Mouse (Mus musculus): ENCODE results near the gene Cdca5. TPM values are rescaled to one million over a fixed set of nuclear protein-coding genes. Genes with fewer than 3 reads are reported as not detected.
A peak's percentile ranks its signal among the peaks of the same experiment; 100 is the strongest.

The Cdca5 gene
- polyA plus RNA-seq, 1 experiment from 2014 or later = 29.9 TPM

- H3K4me2 ChIP-seq = peak overlapping the region; percentile 98; the same call in 1 of the 2 replicates
- no peaks in the 10 kb centered on the region for H3K9me3 ChIP-seq
- H3K4me1 ChIP-seq = peaks cover 40% of the 10 kb centered on the region
- H3K4me3 ChIP-seq (replicated peaks) = peak overlapping the region; percentile 93; the same call in 1 of the 2 replicates
- no peak for ATAC-seq (ENCODE audit: insufficient read depth, low FRiP score, low read depth)
- H3K27ac ChIP-seq = no peak overlapping the region
- peaks cover 3% of the 10 kb centered on the region; the same call in 1 of the 2 replicates for H3K36me3 ChIP-seq
- WGBS = 93% methylated on average over 6 of the region's 6 CpGs
- no peaks in the 10 kb centered on the region for H3K27me3 ChIP-seq (replicated peaks)
- no peak overlapping the region for H3K9ac ChIP-seq
These were observed 21.7 kb upstream of the Cdca5 start for GRCm38 (mm10) chr19:6063081-6063480.

- peak overlapping the region; percentile 85; the same call in 1 of the 2 replicates for H3K27ac ChIP-seq
These were observed 18.2 kb upstream of the Cdca5 start for GRCm38 (mm10) chr19:6066571-6066970.

GRCm38 (mm10) chr19:6067011-6067723, 17.6 kb upstream of the Cdca5 start:
- WGBS = 1% methylated on average over 30 of the region's 30 CpGs
- peak overlapping the region; percentile 99 for H3K4me2 ChIP-seq
- peaks cover 22% of the 10 kb centered on the region for H3K36me3 ChIP-seq
- H3K4me1 ChIP-seq = peaks cover 30% of the 10 kb centered on the region
- peak overlapping the region; percentile 50 for H3K4me3 ChIP-seq (replicated peaks)
- peak overlapping the region; percentile 46; the same call in 1 of the 2 replicates for H3K9ac ChIP-seq
- H3K9me3 ChIP-seq = no peaks in the 10 kb centered on the region
- ATAC-seq (ENCODE audit: insufficient read depth, low FRiP score, low read depth) = peak; percentile 50
- H3K27me3 ChIP-seq (replicated peaks) = no peaks in the 10 kb centered on the region
- peak overlapping the region; percentile 85 for H3K27ac ChIP-seq

More at GRCm38 (mm10) chr19:6066571-6066970, 18.2 kb upstream of the Cdca5 start:
- 34% methylated on average over 5 of the region's 5 CpGs for WGBS
- Histone ChIP-seq H3K27me3 (replicated peaks) (no peaks in the 10 kb centered on the region), H3K4me3 (replicated peaks) (peak overlapping the region; percentile 50), H3K4me1 (peaks cover 35% of the 10 kb centered on the region), H3K36me3 (peaks cover 22% of the 10 kb centered on the region), H3K4me2 (peak overlapping the region; percentile 99), H3K9ac (peak overlapping the region; percentile 46; the same call in 1 of the 2 replicates), H3K9me3 (no peaks in the 10 kb centered on the region)
- no peak for ATAC-seq (ENCODE audit: insufficient read depth, low FRiP score, low read depth)

GRCm38 (mm10) chr19:6067724-6068415, 16.9 kb upstream of the Cdca5 start, which contains the start of gene Tm7sf2:
Gene Tm7sf2, minus strand, starts transcription at chr19:6068373.
- Histone ChIP-seq H3K27me3 (replicated peaks) (no peaks in the 10 kb centered on the region), H3K9ac (peak within 1 kb of the TSS; percentile 46; the same call in 1 of the 2 replicates), H3K4me1 (peaks cover 24% of the 10 kb centered on the region), H3K9me3 (no peaks in the 10 kb centered on the region), H3K4me2 (peak within 1 kb of the TSS; percentile 99), H3K36me3 (peaks cover 22% of the 10 kb centered on the region), H3K27ac (peak within 1 kb of the TSS; percentile 85), H3K4me3 (replicated peaks) (peak within 1 kb of the TSS; percentile 50)
- 8% methylated on average over 33 of the region's 33 CpGs for WGBS
- peak; percentile 94 for ATAC-seq (ENCODE audit: insufficient read depth, low FRiP score, low read depth)

GRCm38 (mm10) chr19:6068951-6069350, 15.8 kb upstream of the Cdca5 start:
- Histone ChIP-seq H3K27ac (no peak overlapping the region), H3K4me3 (replicated peaks) (no peak overlapping the region), H3K9me3 (no peaks in the 10 kb centered on the region), H3K4me1 (peaks cover 20% of the 10 kb centered on the region), H3K36me3 (peaks cover 22% of the 10 kb centered on the region), H3K27me3 (replicated peaks) (no peaks in the 10 kb centered on the region), H3K9ac (no peak overlapping the region), H3K4me2 (no peak overlapping the region)
- 67% methylated on average over 4 of the region's 4 CpGs for WGBS
- no peak for ATAC-seq (ENCODE audit: insufficient read depth, low FRiP score, low read depth)

- Histone ChIP-seq H3K9me3 (no peaks in the 10 kb centered on the region), H3K9ac (no peak overlapping the region), H3K27ac (no peak overlapping the region), H3K36me3 (peaks cover 22% of the 10 kb centered on the region), H3K4me2 (no peak overlapping the region), H3K27me3 (replicated peaks) (no peaks in the 10 kb centered on the region), H3K4me3 (replicated peaks) (no peak overlapping the region), H3K4me1 (peaks cover 22% of the 10 kb centered on the region)
- ATAC-seq (ENCODE audit: insufficient read depth, low FRiP score, low read depth) = no peak
- WGBS = 90% methylated on average over 10 of the region's 10 CpGs
These were observed 14.9 kb upstream of the Cdca5 start for GRCm38 (mm10) chr19:6069851-6070250.

GRCm38 (mm10) chr19:6070571-6071250, 14.1 kb upstream of the Cdca5 start:
- ATAC-seq (ENCODE audit: insufficient read depth, low FRiP score, low read depth) = no peak
- Histone ChIP-seq H3K9ac (no peak overlapping the region), H3K4me2 (no peak overlapping the region), H3K9me3 (no peaks in the 10 kb centered on the region), H3K4me3 (replicated peaks) (no peak overlapping the region), H3K27me3 (replicated peaks) (no peaks in the 10 kb centered on the region), H3K36me3 (peaks cover 28% of the 10 kb centered on the region), H3K4me1 (peaks cover 28% of the 10 kb centered on the region), H3K27ac (no peak overlapping the region)
- 89% methylated on average over 31 of the region's 31 CpGs for WGBS

GRCm38 (mm10) chr19:6071261-6071660, 13.5 kb upstream of the Cdca5 start:
- Histone ChIP-seq H3K9ac (no peak overlapping the region), H3K4me2 (no peak overlapping the region), H3K4me1 (peaks cover 32% of the 10 kb centered on the region), H3K4me3 (replicated peaks) (no peak overlapping the region), H3K9me3 (no peaks in the 10 kb centered on the region), H3K27ac (no peak overlapping the region), H3K36me3 (peaks cover 28% of the 10 kb centered on the region), H3K27me3 (replicated peaks) (no peaks in the 10 kb centered on the region)
- WGBS = 90% methylated on average over 19 of the region's 19 CpGs
- ATAC-seq (ENCODE audit: insufficient read depth, low FRiP score, low read depth) = no peak

GRCm38 (mm10) chr19:6073889-6074288, 10.9 kb upstream of the Cdca5 start:
- no peak overlapping the region for H3K9ac ChIP-seq
- no peaks in the 10 kb centered on the region for H3K27me3 ChIP-seq (replicated peaks)
- peaks cover 26% of the 10 kb centered on the region for H3K36me3 ChIP-seq

GRCm38 (mm10) chr19:6076564-6077393, 8.0 kb upstream of the Cdca5 start, which contains the start of gene Vps51:
Gene Vps51, minus strand, starts transcription at chr19:6077231.
- ATAC-seq (ENCODE audit: insufficient read depth, low FRiP score, low read depth) = peak; percentile 85
- H3K4me3 ChIP-seq (replicated peaks) = peak within 1 kb of the TSS; percentile 92
- H3K4me1 ChIP-seq = peaks cover 16% of the 10 kb centered on the region; the same call in 1 of the 2 replicates
- peak within 1 kb of the TSS; percentile 80 for H3K4me2 ChIP-seq
- no peaks in the 10 kb centered on the region for H3K9me3 ChIP-seq
- H3K36me3 ChIP-seq = peaks cover 14% of the 10 kb centered on the region
- under 1% methylated on average over 33 of the region's 33 CpGs for WGBS
- peak within 1 kb of the TSS; percentile 67; the same call in 1 of the 2 replicates for H3K9ac ChIP-seq
- peak within 1 kb of the TSS; percentile 89 for H3K27ac ChIP-seq
- no peaks in the 10 kb centered on the region for H3K27me3 ChIP-seq (replicated peaks)

More at GRCm38 (mm10) chr19:6073889-6074288, 10.9 kb upstream of the Cdca5 start:
- Histone ChIP-seq H3K4me3 (replicated peaks) (no peak overlapping the region), H3K27ac (no peak overlapping the region), H3K4me2 (no peak overlapping the region), H3K4me1 (peaks cover 16% of the 10 kb centered on the region; the same call in 1 of the 2 replicates), H3K9me3 (no peaks in the 10 kb centered on the region)
- ATAC-seq (ENCODE audit: insufficient read depth, low FRiP score, low read depth) = no peak
- WGBS = 83% methylated on average over 5 of the region's 5 CpGs

- peaks cover 22% of the 10 kb centered on the region for H3K36me3 ChIP-seq
- no peak within 1 kb of the TSS for H3K4me3 ChIP-seq (replicated peaks)
- H3K27ac ChIP-seq = no peak within 1 kb of the TSS
- peaks cover 22% of the 10 kb centered on the region for H3K4me1 ChIP-seq
- ATAC-seq (ENCODE audit: insufficient read depth, low FRiP score, low read depth) = no peak
- no peaks in the 10 kb centered on the region for H3K27me3 ChIP-seq (replicated peaks)
- 91% methylated on average over 12 of the region's 12 CpGs for WGBS
- H3K4me2 ChIP-seq = no peak within 1 kb of the TSS
- no peak within 1 kb of the TSS for H3K9ac ChIP-seq
- no peaks in the 10 kb centered on the region for H3K9me3 ChIP-seq
These were observed 4.8 kb upstream of the Cdca5 start, which contains the start of gene Tmem262 for GRCm38 (mm10) chr19:6079983-6080480. Gene Tmem262, plus strand, starts transcription at chr19:6080033.
